Mouse (Mus musculus) c-Kit-positive CD71-positive TER-119-negative erythroid progenitor cells, embryonic 14.5 days (primary cell): ENCODE results near the gene Abhd4.
"Not testable (repeated sequence)": the region's sequence is repeated elsewhere in the genome, so short reads cannot be mapped to it uniquely, and the experiment has no call there.

Experiments used
- DNase-seq: peaks from one replicate; pipeline ENCODE4 v3.0.0-alpha.2; 2013; ENCODE audit warnings: low read depth

Abhd4 gene

DNA sequence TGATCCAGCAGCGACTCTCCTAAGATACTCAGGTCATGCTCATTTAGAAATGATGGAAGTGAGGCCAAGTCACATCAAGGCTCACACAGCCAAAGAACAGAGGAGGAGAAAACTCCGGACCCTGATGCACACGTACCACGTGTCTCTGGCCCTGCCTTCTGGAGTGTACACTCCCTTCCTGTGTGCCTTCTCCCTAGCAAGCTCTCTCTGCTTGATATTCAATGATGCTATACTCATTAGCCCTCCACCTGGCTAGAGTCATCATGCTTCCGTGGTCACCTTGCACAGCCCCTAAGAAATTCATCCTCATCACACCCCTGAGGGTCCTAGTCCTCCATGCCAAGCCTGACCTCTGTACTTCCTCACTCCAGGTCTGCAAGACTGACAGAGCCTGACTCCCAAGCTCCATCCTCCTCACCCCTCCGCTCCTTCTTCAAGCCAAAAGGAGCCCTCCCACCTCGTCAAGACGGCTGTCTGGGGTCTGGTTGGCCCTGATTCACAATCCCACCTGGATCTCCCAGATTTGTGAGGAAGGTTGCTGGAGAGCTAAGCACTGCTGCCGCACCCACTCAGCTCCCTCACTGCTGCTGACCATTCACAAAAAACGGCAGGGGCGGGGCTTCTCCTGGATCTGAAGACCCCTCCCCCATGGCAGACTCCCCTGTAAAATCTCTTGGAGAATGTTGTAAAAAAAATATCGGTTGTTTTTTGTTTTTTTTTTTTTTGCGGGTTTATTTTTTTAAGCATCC lies 30.5 kb upstream of the Abhd4 start:
- DNase-seq = no peak

DNA sequence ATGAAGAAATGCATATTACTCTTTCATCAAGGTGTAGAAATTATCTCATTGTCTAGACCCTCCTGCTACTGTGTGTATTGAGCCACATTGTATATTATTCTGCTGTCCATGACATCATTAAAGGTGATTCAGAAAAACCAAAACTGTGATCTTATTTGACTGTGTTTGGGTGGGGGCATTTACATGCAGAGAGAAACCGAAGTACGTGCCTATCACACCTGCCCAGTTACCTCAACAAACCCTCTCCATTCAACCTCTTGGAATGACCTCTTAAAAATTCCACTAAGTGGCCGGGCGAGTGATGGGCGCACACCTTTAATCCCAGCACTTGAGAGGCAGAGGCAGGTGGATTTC lies 29.9 kb upstream of the Abhd4 start:
- DNase-seq = no peak

DNA sequence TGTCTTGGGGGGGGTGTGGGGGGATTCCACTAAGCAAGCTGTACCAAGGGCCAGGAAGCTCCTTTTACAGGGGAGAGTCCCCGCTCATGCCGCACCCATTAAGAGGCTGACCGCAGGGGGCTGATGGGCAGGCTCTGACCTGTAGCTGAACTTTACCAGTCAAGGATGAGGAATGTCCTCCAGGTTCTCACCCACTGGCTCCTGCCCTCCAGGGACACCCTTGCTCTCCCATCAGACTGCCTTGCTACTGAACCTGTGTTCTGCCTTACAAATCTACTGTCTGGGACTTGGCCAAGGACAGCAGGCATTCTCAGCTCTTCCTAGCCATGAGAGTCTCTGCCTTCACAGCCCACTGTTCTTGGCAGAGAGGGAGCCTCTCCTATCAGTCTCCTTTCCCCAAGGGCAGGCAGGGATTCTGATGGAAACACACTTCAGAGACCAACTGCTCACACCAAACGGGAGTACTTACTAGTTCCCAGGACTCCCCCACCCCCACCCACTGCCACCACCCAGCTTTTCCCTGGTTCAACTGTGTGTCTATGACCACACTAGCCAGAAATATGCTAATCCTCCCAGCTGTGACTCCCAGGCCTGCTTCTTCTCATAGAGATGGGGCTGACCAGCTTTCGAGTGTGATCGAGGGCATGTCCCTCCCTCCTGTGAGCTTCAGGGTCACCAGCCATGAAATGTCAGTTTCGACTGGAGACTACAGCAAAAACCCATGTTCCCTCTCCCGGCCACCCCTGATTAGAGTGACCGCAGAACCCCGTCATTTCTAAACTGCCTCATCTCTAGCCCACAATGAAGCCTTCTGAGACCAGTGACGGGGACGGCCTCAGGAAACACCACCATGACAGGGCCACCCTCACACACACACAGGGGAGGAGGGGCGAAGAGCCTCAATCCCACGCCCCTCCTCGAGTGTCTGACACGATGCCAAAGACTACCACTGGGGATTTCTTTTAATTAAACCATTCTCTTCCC lies 29.2 kb upstream of the Abhd4 start:
- DNase-seq = no peak

DNA sequence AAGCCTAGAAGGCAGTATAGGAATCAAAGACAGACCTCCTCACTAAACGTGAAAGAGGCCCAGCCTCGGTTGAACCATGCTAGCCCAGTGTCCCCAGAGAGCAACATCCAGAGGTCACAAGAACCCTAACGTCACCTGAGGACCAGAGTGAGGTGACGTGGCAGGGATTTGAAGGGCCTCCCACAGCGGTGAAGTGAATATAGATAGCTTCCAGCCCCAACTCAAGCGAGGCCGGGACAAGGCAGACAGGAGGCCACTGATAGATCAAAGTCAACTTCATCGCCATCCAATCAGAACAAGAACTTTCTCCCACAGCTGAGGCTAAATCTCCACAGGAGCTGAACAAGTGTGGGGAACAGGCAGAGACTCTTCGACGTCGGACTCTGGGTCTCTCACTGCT lies 28.3 kb upstream of the Abhd4 start:
- no peak for DNase-seq

DNA sequence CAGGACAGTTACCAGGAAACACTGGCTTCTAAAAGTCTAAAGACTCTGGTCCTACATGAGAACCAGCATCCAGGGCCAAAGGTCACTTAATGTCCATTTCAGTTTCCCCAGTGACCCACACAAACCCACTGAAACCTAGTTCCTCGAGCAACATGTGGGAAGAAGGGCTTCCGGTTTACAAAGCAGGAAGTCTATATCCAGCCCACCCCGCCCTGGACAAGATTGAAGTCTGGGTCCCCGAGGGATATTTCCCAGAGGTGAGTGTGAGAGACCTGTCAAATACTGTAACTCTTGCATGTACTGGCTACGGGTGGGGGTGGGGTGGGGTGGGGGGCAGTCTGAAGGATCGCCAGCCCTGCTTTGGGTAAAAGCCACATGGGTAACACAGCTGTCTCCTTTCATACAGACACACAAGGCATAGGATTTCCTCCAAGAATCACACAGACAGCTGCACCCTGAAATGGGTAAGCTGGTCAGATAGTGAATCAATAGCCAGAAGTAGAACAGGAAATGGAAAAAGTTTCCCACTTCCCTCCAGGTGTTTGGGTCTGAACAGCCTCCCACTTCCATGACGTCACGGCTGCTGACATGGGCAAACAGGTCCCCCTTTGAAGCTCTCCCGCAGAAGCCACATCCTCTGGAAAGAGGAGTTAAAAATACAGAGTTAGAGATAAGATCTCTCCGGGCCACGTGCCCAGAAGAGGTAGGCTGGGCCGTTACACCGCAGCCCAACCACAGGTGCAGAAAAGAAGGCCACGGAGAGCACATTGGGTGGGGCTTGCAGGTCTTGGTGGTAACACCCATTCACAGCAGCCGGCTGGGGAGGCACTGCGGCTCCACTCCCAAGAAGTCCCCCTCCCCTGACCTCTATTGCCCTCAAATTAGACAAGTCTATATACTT lies 26.8 kb upstream of the Abhd4 start:
- peak; percentile 54 for DNase-seq

DNA sequence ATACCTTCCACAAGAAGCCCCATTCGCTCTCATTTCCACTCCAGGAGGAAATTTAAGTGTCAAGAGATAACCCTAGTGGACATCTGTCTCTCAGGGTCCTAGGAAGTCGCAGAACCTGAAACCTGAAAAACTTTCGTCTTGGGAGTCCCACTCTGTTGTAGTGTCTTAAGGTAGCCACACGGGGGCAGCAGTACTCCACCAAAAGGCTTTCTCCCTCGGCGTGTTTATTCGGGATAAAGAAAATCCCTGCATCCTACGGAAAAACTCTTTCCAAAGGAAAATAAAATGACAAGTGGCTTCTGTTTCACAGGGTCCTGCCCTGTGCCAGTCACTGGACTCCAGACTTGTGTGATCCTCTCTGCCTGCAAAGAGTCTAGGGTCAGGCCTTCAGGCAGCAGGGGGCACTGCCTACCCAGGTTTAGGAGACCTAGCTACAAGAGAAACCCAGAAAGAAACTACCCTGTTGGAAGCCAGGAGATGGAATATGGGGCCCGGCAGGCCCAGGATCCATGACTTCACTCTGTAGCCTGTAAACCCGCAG lies 26.0 kb upstream of the Abhd4 start:
- peak; percentile 60 for DNase-seq

DNA sequence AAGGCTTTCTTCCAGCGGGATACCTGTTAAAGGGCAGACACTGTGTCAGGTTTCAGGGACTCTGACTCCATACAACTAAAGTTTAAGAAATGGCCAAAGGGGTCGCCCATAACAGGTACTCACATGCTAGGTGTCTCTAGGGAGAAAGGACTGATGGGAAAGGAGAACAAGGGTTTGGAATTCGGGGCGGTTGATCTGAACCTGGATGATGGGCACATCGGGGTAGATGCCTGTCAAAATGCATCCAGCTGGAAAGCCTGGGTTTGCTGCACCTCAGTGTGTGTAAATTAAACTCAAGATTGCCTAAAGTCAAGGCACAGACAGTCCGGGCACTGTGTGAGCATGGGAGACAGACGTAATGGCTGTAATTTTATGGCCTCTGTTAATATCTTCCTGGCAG lies 25.5 kb upstream of the Abhd4 start:
- DNase-seq = no peak

DNA sequence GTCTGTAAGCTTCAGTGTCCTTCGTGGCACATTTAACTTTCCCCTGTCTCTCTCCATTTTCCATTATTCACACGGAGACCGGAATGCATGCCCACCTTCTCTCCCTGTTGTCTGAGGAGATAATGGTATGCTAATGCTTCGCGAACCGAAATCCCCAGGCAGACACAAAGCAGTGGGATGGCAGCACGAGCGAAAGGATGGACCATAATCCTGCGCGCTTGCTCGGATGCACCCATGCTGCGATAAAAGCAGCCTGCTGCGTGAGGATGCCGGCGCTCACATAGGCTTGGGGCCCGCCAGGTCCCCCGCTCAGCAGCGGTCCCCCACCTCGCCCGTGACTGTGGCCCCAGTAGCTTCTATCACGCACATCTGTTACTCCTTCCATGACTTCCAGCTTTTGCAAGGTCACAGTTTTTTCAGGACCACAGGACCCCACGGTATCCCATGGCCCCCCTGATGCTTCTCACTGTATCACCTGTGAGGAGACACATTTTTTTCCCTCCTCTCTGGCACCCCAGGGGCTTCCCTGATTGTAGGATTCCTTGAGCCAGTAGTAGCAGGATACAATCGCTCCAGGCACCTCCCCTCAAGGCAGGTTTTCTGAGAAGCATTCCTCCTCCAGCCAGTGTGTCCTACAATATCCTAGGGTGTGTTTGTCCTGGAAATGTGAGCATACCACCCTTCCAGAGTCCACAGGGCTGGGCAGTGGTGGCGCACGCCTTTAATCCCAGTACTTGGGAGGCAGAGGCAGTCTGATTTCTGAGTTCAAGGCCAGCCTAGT lies 24.9 kb upstream of the Abhd4 start:
- DNase-seq = no peak

DNA sequence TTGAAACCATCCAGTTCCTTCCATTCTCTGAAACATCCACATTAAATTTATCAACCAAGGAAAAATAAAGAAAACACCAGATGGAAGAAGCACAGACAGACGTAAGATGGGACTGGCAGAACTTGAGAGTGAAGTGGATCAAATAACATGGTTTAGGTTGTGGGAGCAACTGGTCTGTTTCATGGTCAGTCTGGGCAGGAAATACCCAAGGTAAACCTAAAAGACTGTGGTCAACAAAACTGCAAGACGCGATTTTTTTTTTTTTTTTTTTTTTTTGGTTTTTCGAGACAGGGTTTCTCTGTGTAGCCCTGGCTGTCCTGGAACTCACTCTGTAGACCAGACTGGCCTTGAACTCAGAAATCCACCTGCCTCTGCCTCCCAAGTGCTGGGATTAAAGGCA lies 24.1 kb upstream of the Abhd4 start:
- not testable (repeated sequence) for DNase-seq

DNA sequence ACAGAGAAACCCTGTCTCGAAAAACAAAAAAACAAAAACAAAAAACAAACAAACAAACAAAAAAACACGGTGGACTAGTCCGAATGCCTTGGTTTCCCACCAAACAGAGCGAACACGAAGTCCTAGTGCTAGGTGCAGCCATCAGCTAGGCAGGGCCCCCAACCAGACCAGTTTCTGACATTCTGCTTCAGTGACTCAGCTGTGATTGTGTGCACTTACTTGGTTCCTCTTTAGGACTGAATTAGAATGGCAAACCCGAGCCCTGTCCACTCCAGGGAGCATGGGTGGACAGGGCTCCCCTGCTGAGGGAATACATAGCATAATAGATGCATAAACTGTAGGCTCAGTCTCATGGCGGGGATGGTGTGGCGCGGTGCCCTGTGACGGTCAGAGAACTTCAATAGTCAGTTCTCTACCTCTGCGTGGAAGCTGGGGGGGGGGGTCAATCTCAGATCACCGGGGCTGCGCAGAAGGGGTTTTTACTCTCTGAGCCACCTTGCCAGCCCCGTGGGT lies 23.3 kb upstream of the Abhd4 start:
- DNase-seq = no peak

DNA sequence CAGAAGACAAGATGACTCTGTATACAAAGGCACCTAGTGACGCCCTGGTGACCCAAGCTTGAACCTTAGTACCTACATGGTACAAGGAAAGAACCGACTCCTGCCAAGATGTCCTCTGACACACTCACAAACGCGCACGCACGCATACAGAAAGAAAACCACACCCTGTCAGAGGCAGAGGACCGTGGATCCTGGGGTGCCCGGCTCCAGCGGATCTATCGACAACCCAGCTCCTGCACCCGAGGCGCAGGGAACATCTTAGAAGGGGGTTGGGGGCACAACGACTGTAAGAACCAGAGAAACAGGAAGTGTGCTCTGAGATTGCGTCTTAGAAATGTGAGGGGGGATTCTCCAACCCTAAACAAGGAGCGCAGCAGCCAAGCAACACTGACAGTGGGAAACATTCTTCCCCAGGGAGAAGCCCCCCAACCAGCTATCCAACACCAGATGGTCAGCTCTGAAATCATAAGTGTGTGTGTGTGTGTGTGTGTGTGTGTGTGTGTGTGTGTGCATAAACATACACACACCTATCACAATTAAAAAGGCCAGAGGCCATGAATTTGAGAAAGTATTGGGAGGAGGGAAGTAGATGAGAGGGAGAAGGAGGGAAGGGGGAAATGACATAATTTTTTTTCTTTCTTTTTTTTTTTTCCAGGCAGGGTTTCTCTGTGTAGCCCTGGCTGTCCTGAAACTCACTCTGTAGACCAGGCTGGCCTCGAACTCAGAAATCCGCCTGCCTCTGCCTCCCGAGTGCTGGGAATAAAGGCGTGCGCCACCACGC lies 22.6 kb upstream of the Abhd4 start:
- no peak for DNase-seq

DNA sequence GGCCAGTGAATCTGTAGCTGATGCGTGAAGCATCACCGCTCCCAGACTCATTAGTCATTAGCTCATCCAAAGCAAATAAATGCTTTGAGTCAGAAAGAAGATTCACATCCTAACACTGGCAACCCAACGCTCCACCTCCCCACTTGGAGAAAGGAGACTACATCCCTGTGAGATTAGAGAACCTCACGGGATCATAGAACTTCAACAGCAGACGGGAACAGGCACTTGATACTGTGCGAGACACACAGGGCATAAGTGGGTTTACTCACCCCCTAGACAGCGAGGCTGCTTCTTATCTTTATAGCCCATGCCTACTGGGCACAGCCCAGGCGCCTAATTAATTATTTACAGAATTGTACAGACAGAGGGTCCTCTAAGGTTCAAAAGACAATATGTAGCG lies 21.8 kb upstream of the Abhd4 start:
- DNase-seq = no peak

DNA sequence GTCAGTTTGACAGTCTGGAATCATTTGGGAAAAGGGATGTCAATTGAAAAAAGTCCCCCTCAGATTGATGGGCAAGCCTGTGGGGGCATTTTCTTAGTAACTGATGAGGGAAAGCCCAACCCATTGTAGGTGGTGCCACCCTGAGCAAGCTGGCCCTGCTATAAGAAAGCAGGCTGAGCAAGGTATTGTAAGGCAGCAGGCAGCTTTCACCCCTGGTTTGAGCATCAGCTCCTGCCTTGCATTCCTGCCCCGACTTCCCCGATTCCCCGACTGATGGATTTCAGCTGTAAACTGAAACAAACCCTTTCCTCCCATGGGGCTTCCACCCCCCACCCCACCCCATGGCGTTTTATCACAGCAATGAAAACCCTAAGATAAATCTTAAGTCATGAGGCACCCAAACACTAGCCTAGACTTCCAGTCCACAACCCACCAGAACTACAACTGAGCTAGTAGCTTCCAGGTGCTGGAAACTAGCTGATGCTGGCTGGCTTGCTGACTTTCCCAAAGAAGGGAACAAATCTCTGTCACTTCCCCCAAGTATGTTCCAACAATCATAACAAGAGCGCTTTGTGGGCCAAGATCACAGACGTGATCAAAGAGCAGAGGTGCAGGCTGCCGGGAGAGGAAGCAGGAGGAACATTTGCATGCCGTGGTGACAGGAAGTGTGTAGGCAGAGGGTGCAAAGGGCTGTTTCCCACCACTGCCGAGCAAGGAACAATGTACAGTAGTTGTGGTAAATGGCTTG lies 21.0 kb upstream of the Abhd4 start:
- no peak for DNase-seq

DNA sequence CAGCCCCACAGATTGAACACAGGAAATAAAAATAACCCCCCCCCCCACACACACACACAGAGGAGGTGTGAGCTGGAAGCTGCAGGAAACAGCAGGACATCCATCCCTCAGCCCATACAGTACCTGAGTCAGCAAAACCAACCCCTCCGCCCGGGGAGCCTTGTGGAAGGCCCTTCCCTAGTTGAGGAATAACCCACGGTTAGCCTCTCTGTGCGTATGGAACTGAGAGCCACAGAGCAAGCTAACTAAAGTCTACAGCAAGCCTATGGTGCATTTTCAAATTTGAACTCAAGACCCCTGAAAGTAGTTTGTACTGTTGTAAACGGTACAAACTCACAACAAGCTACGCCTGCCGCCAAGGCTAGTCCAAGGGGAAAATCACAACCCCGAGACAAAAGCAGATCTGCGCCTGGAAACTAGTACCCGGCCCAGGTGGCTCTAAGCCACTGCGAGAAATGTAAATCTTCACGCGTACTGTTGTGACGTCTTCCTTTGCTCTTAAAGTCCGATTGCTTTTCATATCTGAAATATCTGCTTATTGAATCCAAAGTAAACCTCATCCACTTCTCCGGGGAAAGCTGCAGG lies 20.3 kb upstream of the Abhd4 start:
- no peak for DNase-seq

DNA sequence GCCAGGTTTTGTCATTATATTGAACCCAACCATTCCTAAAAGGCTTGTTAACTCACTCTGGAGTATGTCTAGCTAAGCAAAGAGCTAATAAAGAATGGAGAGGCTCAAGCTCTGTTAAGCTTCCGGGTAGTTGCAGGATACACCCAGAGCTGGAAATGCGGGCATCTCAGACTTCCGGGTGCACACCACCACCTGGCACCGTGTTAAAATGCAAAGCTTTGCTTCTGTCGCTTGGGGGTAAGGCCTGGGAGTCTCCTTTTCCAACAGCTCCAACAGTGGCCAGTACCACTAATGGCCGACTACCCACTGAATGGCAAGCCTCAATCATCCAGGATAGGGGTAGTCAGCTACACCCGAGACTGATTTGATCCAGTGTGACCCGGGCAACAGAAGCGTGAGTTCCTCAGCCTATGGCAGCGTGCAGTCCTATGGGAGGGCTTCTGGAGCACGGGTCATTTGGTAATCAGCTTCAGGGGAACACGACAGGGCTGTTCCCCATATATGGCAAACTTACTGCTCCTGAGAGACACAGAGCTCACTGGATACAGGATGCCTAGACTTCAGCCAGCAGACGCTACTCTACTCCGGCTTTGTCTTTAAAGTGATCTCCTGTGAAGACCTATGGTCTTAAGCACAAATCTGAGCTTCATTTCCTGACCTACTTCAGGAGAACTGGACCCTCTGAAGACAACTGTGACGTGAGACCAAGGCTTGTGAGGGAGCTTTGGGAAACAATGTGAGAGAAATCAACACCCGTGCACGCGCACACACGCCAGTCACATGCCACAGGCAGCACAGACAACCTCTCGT lies 19.6 kb upstream of the Abhd4 start:
- no peak for DNase-seq

DNA sequence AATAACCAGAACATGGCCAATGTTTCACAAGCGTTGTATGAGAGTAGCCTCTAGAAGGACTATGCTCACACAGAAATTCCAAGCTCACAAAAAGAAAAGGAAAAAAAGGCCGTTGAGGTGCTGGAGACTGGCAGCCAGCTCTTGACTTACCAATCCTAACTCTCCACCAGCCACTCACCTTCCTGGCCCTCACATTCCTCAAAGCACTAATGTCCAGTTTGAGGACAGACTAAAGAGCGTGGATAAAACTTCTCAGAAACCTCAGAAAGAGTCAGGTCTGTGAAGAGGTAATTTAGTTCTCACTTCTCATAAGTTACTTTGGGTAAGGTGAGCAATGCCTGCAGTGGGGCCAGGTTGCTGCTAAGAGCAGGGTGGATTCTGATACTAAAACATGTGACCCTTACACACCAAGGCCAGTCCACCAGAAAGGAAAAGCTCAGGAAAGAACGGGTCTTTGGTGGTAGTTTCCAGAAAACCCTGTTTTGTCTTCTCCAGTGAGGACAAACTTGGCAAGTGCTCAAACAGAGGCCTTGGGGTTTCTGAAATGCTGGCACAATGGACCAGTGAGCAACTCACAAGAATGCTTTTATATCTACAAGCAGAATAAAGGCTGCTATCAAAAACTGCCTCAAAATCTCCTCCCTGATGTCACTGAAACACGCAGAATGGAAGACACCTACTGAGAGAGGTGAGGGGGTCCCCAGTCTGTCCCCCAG lies 18.0 kb upstream of the Abhd4 start:
- DNase-seq = no peak

DNA sequence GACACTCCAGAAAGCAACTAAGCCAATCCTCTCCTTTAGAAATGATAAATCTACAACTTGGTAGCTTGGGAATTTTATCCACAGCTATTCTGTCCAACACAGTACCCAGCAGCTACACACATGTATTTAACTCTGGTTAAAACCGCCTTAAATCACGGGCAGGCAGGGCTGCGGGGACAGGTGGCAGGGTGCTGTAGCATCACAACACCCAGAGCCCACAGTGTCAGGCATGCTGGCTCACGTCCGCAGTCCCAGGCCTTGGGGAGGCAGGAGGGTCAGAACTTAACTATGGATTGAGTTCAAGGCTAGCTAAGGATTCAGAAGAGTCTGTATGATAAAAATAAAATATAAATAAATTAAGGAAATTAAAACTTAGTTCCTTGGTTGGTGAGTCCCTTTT lies 17.1 kb upstream of the Abhd4 start:
- DNase-seq = no peak
